In the genomic region with DNA sequence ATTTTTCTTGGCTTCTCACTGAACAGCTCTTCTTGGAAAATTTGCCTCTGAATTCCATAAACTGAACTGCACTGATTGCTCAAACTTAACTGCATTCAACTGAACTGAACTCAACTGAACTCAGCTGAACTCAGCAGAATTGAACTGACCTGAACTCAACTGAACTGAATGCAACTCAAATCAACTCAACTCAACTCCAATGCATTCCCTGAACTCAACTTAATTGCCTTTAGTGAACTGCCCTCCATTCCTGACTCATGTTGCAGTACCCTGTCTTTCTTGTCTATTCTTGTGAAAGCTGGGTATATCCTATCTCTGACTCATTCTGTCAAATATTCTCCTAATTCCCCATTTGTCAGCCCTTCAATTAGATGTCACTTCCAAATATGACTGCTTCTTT, we compare ENCODE assay signal across 23 mouse cellular contexts. TPM values are rescaled to one million over a fixed set of nuclear protein-coding genes. Genes with fewer than 3 reads are reported as not detected.
"Had no signal": no experiment of that assay in that cellular context is flagged by ENCODE, and none has a peak within 500 bp of the region (broad histone marks: within the 10 kb centered on the region; RNA-seq: fewer than 3 reads in every experiment).

No protein-coding gene starts in this region.

- H3K9ac ChIP-seq: liver, postnatal 0 days; lung, embryonic 15.5 days; midbrain, embryonic 12.5 days; neural tube, embryonic 13.5 days; neural tube, embryonic 15.5 days had no signal

- H3K4me3 ChIP-seq: lung, embryonic 15.5 days; midbrain, embryonic 10.5 days; midbrain, embryonic 12.5 days; myocyte; neural tube, embryonic 13.5 days; neural tube, embryonic 15.5 days had no signal

- H3K4me1 ChIP-seq: lung, embryonic 15.5 days; midbrain, embryonic 10.5 days; midbrain, embryonic 12.5 days; neural tube, embryonic 13.5 days; neural tube, embryonic 15.5 days had no signal

- H3K27me3 ChIP-seq: lung, embryonic 15.5 days; midbrain, embryonic 12.5 days; neural tube, embryonic 13.5 days; neural tube, embryonic 15.5 days had no signal

- H3K27ac ChIP-seq: lung, embryonic 15.5 days; midbrain, embryonic 10.5 days; midbrain, embryonic 12.5 days; neural tube, embryonic 13.5 days; neural tube, embryonic 15.5 days had no signal

- H3K36me3 ChIP-seq: lung, embryonic 15.5 days; midbrain, embryonic 10.5 days; midbrain, embryonic 12.5 days; neural tube, embryonic 13.5 days; neural tube, embryonic 15.5 days had no signal

- H3K9me3 ChIP-seq: lung, embryonic 15.5 days; midbrain, embryonic 10.5 days; midbrain, embryonic 12.5 days; neural tube, embryonic 13.5 days; neural tube, embryonic 15.5 days had no signal

- DNase-seq: liver, postnatal 0 days; lung, adult 2 months; lung, postnatal 14 days; lung, postnatal 36 days; midbrain, embryonic 14.5 days; retina, postnatal 1 day; right cerebral cortex, adult 18-20 months; right cerebral cortex, postnatal 25 days; right cerebral cortex, postnatal 4 days; spleen, adult 18-20 months; thymus, adult 18-20 months; thymus, postnatal 14 days; thymus, postnatal 36 days had no signal

- ATAC-seq: liver, postnatal 0 days; lung, postnatal 0 days; midbrain, embryonic 16.5 days had no signal

- H3K4me2 ChIP-seq: lung, embryonic 15.5 days; midbrain, embryonic 12.5 days; neural tube, embryonic 13.5 days; neural tube, embryonic 15.5 days had no signal

RNA-seq across cellular contexts. Expression of a gene that starts 58.0 kb away (rescaled TPM):
- total RNA-seq: megakaryocyte, adult 5-6 weeks; megakaryocyte-erythroid progenitor cell, adult 5-6 weeks had no signal
